Mouse (Mus musculus): ENCODE measurements at regions not wholly inside any gene's neighbourhood (a gene's known extent, or its start where the extent isn't known, plus 50 kb on each side); places are given as distances from the start of the nearest gene placed in this dataset.

DNA sequence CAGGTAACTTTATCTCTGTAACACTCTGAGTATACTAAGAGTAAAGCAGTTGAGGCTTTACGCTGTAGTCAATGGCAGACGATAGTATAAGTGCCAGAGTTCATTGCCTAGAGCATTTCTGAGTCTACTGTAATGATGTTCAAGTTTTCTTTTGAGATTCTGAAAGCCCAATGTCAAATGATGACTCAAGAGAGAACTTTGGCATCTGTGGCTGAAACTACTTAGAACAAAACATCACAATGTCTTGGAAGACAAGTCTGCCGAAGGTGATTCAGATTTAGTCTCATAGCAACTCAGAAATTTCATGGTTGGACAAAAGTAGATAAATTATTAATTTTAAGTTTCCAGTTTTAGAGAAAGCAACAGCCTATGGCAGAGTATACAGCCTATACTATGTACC is 474.2 kb upstream of the A1bg start:
- DNase-seq = no peak

GRCm38 (mm10) chr15:61395296-61395826 is 472.5 kb upstream of the A1bg start:
- DNase-seq = peak; percentile 34

DNA sequence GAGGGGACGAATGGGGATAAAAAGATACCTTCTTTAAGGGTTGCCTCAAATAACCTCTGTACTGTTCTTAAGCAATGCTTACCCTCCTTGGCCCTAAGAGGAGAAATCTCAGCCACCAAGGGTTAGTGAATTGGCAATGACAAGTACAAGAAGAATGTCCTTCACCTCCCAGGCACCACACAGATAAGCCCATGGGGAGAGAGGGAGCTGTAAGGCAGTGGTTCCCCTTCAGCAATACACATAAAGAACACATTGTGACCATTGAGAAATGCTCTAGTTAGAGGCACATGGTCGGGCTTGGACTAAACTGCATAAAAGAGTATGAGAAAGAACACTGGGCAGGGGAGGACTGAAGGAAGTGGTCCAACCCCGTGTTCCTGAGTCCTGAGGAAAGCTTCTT is 457.9 kb upstream of the A1bg start:
- DNase-seq = no peak

DNA sequence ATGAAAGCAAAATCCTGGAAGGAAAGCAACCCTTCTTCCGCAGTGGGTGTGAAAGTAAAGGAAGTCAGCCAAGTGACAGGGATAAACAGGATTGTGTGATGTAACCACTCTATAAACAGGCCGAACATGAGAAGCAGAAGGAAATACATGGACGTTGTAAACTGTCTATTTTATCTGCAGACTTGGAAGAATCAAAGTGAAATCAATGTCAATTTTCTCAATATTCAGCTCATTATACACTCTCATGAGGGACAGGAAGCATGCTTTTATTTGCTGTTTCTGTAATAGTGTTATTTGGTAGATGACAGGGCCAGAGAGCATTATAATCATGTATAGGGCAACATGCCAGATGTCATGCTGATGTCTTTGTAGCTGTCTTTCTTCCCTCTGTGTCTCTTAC is 443.5 kb upstream of the A1bg start:
- DNase-seq = no peak

DNA sequence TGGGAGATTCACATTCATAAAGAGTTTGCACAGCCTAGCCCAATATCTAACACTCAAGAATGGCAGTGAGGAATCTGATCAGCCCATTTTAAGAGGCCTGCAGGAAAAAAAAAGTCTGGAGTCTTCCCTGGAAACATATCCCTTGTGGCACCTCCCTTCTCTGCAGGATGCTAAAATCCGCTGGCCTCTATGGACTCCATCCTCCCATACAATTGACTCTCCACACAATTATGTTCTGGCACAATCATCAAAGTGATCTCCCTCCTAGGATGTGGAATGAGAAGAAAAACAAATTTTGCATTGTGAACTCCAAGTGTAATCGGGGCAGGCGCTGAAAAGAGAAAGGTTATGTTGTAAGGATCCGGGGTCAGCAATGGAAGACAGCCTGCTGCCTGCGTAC is 442.7 kb upstream of the A1bg start:
- DNase-seq = no peak

GRCm38 (mm10) chr15:61364461-61364860 is 441.6 kb upstream of the A1bg start:
- no peak for DNase-seq

- no peak for DNase-seq
Observed at GRCm38 (mm10) chr15:61361254-61361653, 438.4 kb upstream of the A1bg start.

GRCm38 (mm10) chr15:61355344-61355743 is 432.5 kb upstream of the A1bg start:
- DNase-seq = no peak

DNA sequence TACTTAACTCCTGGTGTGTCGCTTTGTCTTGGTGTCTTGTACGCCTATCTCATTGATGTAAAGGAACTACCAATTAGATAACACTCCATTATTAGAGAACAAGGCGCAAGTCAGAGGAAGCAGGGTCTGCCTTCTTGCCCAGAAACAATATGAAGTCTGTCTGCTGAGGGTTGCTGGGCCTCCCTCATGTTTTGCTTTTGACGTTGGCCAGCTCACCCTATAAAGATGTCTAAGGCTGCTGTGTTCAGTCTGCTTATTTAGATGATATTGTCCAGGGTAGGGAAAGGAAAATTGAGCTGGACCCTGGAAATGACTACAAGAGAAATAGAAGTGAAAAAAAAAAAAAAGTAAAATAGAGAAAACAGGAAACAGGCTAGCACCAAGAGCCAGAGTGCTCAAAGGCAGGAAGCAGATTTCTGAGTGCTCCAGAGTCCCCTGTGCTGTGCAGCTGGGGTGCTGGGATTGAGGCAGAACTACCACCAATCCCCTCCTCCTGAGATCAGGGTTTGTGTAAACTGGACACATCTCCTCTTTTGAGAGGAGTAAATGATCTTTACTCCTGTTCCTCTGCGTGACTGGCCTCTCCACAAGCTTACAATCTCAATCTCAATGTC is 429.0 kb upstream of the A1bg start:
- DNase-seq = no peak

- no peak for DNase-seq
Observed at GRCm38 (mm10) chr15:61345101-61345500, 422.3 kb upstream of the A1bg start.

- DNase-seq = no peak
Observed at GRCm38 (mm10) chr15:61342618-61343017, 419.8 kb upstream of the A1bg start.

- DNase-seq = no peak
Observed at GRCm38 (mm10) chr15:61327925-61328324, 405.1 kb upstream of the A1bg start.

- no peak for DNase-seq
Observed at GRCm38 (mm10) chr15:61322243-61322642, 399.4 kb upstream of the A1bg start.

DNA sequence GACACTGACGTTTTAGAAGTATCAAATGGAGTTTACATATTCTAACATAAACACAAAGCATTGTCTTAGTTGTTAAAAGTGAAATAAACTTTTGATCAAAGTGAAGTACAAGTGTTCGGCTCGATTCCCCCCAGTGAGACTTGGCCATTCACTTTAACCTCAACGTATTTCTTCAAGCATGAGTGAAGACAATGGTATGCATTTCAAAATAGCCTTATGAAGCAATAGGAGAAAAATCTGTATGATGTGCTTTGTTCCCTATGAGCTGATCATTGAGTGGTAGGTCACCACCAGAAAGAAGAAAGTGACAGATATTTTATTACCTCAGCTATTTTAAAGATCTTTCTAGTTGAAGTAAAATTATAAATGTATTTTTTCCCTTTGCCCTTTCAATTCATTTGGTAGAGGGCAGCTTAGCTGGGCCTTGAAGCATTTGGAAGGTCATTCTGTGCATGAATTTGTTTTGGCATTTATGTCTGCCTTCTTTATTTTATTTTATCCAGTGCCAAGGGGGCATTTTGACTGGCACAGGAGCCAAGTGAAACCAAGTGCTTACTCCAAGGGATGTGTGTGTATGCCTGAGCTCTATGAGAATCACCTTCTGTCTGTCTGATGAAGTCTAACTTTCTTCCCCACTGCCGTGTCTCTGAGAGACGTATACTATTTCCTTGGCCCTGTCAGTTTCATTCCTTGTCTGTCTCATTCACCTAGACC is 386.8 kb upstream of the A1bg start:
- DNase-seq = peak; percentile 49

- peak; percentile 87 for DNase-seq
Observed at GRCm38 (mm10) chr15:61308936-61309335, 386.1 kb upstream of the A1bg start.

DNA sequence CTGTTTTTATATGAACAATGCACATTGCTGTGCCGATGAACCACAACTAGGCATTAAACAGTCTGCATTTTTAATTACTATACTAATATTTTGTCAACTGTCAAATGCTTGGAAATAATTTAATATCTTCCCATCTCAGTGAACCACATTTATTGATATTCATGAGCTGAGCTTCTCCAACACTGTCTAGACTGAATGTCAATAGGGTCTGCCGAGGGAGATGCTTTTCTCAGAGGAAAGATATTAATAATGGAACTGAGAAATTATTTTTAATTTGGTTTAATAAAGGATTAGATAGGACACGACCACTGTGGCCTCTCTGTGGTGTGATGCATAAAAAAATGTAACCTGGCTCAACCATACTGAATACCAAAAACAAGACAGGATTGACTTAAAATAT is 381.7 kb upstream of the A1bg start:
- no peak for DNase-seq

GRCm38 (mm10) chr15:61299796-61300195 is 377.0 kb upstream of the A1bg start:
- no peak for DNase-seq

GRCm38 (mm10) chr15:61297447-61298208 is 374.8 kb upstream of the A1bg start:
- no peak for DNase-seq

GRCm38 (mm10) chr15:61294616-61295015 is 371.8 kb upstream of the A1bg start:
- no peak for DNase-seq

- DNase-seq = no peak
Observed at GRCm38 (mm10) chr15:61294131-61294530, 371.3 kb upstream of the A1bg start.

GRCm38 (mm10) chr15:61268766-61269165 is 346.0 kb upstream of the A1bg start:
- DNase-seq = no peak

GRCm38 (mm10) chr15:61259047-61259446 is 336.2 kb upstream of the A1bg start:
- DNase-seq = no peak

DNA sequence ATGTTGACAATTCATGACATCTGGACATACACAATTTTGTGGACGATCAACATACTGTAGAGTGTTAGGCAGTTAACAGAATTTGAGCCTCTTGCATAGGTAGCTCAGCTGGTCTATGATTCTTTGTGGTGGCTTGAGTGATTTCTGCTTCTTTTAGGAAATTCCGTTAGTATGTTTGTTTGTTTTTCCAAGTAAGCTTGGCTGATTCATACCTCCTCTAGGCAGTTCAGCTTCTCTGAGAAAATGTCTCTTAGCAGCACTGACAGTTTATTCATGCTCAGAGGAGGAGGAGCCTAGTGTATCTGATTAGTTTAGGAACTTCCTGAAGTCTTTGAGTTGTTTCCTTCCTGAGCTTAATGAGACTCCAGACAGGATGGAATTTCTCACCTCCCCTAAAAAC is 321.7 kb upstream of the A1bg start:
- no peak for DNase-seq

Measured in adrenal gland, adult 8-10 months (tissue).